Mouse (Mus musculus) ES-E14 (cell line): ENCODE data around the gene Elp5.

Source experiments
- CHD2 ChIP-seq: IDR thresholded peaks from 2 replicates; pipeline ENCODE4 v1.6.1; 2014; ENCODE audit warnings: mild to moderate bottlenecking, low read depth, low read length, inconsistent platforms
- HCFC1 ChIP-seq: IDR thresholded peaks from 2 replicates; pipeline ENCODE4 v1.6.1; 2012; ENCODE audit warnings: low read length, inconsistent platforms, borderline replicate concordance; ENCODE audit not compliant: insufficient read depth
- MAFK ChIP-seq: IDR thresholded peaks from 2 replicates; pipeline ENCODE4 v1.6.1; 2014; ENCODE audit warnings: mild to moderate bottlenecking, low read depth, low read length, inconsistent platforms; ENCODE audit not compliant: insufficient read depth
- ZC3H11A ChIP-seq: IDR thresholded peaks from 2 replicates; pipeline ENCODE4 v1.6.1; 2012; ENCODE audit warnings: low read depth, mild to moderate bottlenecking, inconsistent platforms, low read length, borderline replicate concordance
- ZNF384 ChIP-seq: IDR thresholded peaks from 2 replicates; pipeline ENCODE4 v1.6.1; 2012; ENCODE audit warnings: low read depth, low read length, inconsistent platforms

- no peak for TF ChIP-seq CHD2
- TF ChIP-seq MAFK: no peak
- TF ChIP-seq HCFC1: no peak
- no peak for TF ChIP-seq ZNF384
- no peak for TF ChIP-seq ZC3H11A
Observed at GRCm38 (mm10) chr11:69936714-69937347, 45.5 kb downstream of the Elp5 start.
